Mouse (Mus musculus): Measurements from ENCODE around the gene Apba3. TPM values are rescaled to one million over a fixed set of nuclear protein-coding genes. Genes with fewer than 3 reads are reported as not detected.

Apba3 gene
- 43.8 and 51.5 TPM in 2 replicates for polyA plus RNA-seq (2015; fragmentation: Nextera tagmentation; extraction: Ambion mirVana)

DNA sequence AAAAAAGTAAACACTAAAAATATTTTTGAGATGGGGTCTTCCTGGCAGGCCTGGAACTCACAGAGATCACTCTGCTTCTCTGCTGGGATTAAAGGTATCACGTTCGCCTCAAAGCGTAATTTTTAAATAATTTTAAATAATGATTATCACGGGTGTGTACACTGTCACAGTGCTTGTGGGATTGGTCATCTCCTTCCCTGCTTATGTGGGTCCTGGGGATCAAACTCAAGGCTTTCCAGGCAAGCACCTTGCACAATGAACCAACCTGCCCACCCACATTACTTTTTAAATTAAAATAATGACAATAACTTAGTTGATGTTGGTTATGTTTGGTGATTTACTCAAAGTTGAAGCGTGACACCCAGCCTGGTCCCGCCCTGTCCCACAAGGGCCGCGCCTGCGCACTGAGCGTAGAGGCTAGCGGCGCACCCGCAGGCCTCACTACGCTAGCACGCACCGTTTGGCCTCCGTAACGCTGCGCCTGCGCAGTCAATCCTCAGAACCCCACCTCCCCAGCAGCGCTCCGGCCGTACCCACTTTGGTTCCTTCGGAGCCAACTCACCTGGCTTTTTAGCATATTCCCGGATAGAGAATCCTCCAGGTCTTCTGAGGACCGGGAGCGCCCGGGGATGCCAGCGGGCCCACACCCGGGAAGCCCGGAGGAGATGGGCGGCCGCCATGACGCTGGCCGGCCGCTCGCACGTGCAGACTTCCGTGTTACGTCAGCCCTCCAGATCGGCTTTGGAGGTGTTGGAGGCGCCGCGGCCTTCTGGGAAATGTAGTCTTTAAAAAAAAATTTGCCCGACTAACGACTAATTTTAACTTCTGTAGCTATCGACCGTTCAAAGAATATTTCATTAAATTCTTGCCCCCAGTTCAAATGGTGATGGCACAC is at the start of gene Apba3, which contains the start of gene Mrpl54:
Gene Apba3, plus strand, starts transcription at position 750 of the 895 bp plus-strand sequence.
Gene Mrpl54, minus strand, starts transcription at position 724 of the 895 bp plus-strand sequence.

DNA sequence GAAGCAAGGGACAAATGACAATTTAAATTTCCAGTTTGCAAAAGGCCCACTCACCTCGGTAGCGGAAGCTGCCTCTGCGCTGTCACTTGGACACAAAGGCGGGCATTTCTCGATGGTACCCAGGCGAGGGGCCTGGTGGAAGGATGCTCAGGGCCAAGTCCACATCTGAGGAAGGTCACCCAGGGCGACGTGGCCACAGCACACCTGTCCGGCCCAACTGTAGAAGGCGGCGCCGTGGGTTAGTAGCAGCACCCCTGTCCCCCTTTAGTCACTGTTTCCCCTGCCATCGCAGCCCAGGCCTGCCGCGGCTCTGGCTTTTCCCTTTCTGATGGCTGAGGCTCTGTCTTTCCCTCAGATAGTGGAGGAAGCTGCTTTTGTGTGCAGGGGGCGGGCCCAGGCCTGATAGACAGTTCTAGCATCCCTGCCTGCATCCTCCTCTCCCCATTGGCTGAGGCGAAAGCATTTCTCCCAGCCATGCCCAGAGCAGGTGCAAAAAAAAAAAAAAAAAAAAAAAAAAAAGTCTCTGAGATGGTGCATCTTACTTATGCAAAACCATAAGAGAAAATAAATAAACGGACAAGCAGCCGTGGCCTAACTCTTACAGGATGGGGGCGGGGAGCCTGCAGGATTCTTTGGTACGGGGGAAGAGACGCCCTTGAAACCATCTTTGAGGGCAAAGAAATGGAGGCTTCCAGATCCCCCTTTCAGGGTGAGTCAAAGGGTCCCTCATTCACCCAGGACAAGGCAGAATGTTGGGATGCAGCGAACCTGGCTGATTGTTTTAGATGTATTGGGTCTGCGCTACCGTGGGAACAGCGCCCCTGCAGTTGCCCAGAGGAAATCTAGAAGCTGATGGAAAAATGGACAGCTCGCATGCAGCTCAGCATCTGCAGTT is 36.1 kb upstream of the Apba3 start, which contains the start of gene Atcay:
Gene Atcay, minus strand, starts transcription at position 396 of the 895 bp plus-strand sequence.

DNA sequence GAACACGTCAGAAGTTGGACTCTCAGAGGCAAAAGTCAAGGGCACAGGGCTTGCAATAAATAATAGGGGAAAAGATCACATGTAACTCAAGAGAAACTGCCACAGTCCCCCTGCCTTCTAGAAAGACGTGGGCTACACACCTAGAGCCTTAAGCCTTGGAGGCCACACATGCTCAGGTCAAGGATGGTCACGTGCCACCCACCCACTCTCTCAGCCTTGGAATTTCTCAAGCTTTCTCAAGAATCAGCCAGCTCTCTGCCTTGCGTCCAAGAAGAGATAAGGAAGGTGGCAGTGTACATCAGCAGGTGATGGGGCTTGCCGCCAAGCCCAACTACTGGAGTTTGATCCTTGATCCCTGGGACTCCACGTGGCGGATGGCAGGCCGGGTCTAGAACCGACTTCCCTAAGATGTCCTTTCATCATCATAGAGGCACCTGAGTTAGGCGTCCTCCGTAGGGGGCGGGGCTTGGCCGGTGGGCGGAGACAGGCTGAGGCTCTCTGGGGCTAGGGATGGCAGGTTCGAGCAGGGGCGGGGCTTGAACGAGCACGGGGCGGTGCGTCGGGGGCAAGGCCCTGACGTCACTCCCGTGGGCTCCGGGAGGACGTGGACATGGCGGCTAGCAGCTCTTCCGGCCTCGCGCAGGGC is 34.1 kb upstream of the Apba3 start, which contains the start of gene Zfr2:
Gene Zfr2, plus strand, starts transcription at position 576 of the 646 bp plus-strand sequence.

DNA sequence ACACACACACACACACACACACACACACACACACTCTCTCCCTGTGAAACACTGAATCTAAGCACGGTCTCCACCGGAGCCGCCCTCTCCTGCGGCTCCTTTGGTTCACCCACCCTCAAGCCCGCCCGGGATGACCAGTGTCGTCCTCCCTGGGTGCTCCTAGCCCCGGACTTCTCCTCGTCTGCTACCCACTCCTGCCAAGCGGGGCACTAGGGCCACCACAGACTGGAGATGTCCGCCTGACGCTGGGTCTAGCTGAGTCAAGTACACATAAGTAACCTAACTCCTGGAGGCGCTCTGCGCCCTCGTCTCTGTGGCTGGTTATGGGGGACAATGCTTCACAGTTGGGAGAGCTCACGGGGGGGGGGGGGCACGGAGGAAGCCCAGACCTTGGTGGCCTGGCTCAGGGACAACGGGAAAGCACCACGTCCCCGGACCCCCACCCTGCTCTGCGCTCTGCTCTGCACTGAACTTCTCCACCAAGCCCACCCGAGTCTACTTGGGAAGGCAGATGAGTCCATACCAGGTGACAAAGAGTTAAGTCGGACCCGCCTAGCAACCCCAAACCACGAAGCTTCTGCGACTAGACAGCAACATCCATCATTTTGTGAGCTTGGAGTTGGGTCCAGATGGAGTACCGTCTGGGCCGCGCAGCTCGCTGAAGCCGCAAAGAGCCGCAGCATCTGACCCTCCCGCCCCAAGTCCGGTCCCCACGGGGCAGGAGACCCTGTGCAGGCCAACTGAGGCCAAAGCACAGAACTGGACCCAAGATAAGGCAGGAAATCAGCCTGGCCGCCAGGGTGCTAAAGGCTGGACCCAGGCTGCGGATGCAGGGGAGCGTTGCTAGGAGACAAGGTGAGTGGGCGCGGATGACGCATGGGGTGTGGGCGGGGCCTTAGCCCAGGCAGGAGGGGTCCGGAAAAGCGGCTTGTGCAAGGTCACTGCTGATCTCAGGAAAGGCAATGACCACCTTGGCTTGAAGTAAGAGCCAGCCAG is 14.0 kb upstream of the Apba3 start, which contains the start of gene Matk:
Gene Matk, plus strand, starts transcription at position 512 of the 996 bp plus-strand sequence.

DNA sequence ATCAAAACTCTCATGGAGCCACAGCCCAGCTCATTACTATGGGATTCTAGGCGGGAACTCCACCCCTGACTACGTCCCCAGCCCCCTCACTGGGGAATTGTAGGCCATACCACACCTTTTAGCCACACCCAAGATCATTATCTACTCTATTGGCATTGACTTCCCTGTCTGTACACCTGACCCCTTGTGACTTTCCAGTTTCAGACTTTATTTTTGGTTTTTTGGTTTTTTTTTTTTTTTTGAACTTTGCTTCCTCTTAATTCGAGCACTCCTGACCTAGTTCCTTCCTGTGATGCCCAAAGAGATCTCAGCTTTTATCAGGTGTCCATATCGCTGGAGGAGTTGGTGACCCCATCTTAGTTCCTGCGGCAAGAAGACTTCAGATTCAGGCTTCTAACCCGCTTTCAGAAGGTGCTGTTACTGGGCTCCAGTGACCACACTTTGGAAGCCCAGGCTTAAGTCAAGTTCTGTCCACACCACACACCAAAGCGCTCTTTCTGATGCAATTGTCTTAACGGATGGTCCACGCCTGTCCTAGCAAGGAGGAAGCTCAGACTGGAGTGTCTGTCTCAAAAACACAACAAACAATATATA is 24.8 kb downstream of the Apba3 start, which contains the start of gene Tjp3:
Gene Tjp3, minus strand, starts transcription at position 71 of the 594 bp plus-strand sequence.

DNA sequence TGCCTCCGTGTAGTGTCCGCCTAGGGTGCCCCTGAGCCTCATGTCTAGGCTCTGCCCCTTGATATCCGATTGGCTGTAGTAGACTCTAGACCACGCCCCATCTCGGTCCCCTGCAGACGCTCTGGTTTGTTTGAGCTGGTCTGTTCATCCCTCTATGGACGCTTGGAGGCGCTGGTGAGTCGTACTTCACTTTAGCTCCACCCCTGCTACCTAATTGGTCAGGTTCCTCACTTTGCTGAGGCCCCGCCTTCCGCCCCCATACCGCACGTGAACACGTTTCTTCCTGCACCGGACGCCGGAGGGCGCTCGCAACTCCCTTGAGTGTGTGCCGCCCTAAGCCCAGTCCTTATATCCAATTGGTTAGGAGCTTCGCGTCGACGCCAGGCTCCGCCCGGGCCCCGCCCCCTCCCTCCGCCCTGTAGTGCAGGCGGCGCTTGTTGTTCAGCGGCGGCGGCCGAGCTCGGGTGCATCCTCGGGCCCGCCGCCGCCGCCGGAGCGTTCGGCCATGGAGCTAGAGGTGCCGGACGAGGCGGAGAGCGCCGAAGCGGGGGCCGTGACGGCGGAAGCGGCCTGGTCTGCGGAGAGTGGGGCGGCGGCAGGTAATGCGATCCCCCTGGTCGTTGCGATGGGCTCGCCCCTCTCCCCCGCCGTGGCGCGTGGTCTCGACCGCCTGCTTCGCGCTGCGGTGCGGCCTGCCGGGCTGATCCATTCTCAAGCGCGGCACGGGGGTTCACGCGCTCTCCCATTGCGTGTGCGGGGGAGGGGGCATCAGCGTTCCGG is 26.0 kb downstream of the Apba3 start, which contains the start of gene Pip5k1c:
Gene Pip5k1c, plus strand, starts transcription at position 410 of the 780 bp plus-strand sequence.

DNA sequence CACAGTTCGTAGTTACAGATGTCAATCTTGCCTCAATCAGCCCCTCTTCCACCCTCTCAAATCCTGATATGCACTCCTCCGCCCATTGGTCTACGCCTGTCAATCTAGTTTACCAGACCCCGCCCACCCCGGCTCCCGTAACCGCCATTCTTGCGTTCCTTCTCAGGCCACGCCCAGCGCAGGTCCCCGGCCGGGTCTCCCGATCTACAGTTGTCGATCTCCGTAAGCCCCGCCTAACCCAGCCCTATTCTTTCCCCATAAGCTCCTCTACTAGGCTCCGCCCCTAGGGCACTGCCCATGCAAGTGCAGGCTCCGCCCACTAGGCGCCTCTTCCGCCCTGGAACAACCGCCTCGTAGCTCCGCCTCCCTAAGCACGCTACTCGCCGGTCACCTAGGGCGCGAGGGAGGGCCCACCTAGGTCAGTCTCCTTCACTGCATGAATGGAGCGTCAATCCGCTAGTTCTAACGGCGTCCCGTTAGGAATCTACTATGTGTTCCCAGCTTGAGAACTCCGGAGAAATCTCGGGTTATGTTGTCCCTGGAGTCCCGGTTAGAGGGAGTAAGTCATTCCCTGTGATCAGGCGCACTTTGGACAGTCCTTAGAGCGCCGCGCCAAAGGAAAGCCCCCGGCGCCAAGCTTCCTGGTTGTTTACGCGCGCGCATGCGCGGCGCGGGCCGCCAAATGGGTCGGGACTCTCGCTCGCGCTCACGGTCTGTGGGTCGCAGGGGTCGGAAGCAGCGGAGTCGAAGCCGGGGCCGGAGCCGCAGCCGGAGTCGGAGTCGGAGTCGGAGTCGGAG is 54.0 kb downstream of the Apba3 start, which contains the start of gene Cactin:
Gene Cactin, plus strand, starts transcription at position 554 of the 798 bp plus-strand sequence.

Small RNA genes lying within 50 kb of the gene (microRNA-seq; reads per million reads assigned to microRNA genes)
- gene Mir3057: 6.2 reads per million, percentile 13 among the genes with 10 or more reads in this experiment

Other genes with a start within 250 kb of the Apba3 start
- not detected in 2 replicates for gene Diras1, start 241.3 kb upstream of the Apba3 start, polyA plus RNA-seq (2015; fragmentation: Nextera tagmentation; extraction: Ambion mirVana)
- gene Slc39a3, start 229.5 kb upstream of the Apba3 start, polyA plus RNA-seq (2015; fragmentation: Nextera tagmentation; extraction: Ambion mirVana): 12.7 and 15.3 TPM in 2 replicates
- 90.7 and 98.9 TPM in 2 replicates for gene Sgta, start 206.8 kb upstream of the Apba3 start, polyA plus RNA-seq (2015; fragmentation: Nextera tagmentation; extraction: Ambion mirVana)
- gene Thop1, start 196.9 kb upstream of the Apba3 start, polyA plus RNA-seq (2015; fragmentation: Nextera tagmentation; extraction: Ambion mirVana): 18.4 and 19.0 TPM in 2 replicates
- 0.74 and 1.0 TPM in 2 replicates for gene Creb3l3, start 168.1 kb upstream of the Apba3 start, polyA plus RNA-seq (2015; fragmentation: Nextera tagmentation; extraction: Ambion mirVana)
- gene Map2k2, start 161.0 kb upstream of the Apba3 start, polyA plus RNA-seq (2015; fragmentation: Nextera tagmentation; extraction: Ambion mirVana): 118 and 119 TPM in 2 replicates
- 45.5 and 48.9 TPM in 2 replicates for gene Zbtb7a, start 131.7 kb upstream of the Apba3 start, polyA plus RNA-seq (2015; fragmentation: Nextera tagmentation; extraction: Ambion mirVana)
- gene Pias4, start 99.0 kb upstream of the Apba3 start, polyA plus RNA-seq (2015; fragmentation: Nextera tagmentation; extraction: Ambion mirVana): 19.0 and 21.1 TPM in 2 replicates
- 446 and 467 TPM in 2 replicates for gene Eef2, start 90.3 kb upstream of the Apba3 start, polyA plus RNA-seq (2015; fragmentation: Nextera tagmentation; extraction: Ambion mirVana)
- gene Dapk3, start 84.0 kb upstream of the Apba3 start, polyA plus RNA-seq (2015; fragmentation: Nextera tagmentation; extraction: Ambion mirVana): 54.2 and 57.0 TPM in 2 replicates
- 0.12 and 0.23 TPM in 2 replicates for gene 4930442H23Rik, start 83.1 kb upstream of the Apba3 start, polyA plus RNA-seq (2015; fragmentation: Nextera tagmentation; extraction: Ambion mirVana)
- 0.31 and 0.40 TPM in 2 replicates for gene Nmrk2, start 64.9 kb upstream of the Apba3 start, polyA plus RNA-seq (2015; fragmentation: Nextera tagmentation; extraction: Ambion mirVana)
- gene Atcay, start 36.1 kb upstream of the Apba3 start, polyA plus RNA-seq (2015; fragmentation: Nextera tagmentation; extraction: Ambion mirVana): 0.08 and 0.18 TPM in 2 replicates
- 3.7 and 4.1 TPM in 2 replicates for gene Zfr2, start 33.8 kb upstream of the Apba3 start, polyA plus RNA-seq (2015; fragmentation: Nextera tagmentation; extraction: Ambion mirVana)
- 0.53 and 0.67 TPM in 2 replicates for gene Matk, start 14.0 kb upstream of the Apba3 start, polyA plus RNA-seq (2015; fragmentation: Nextera tagmentation; extraction: Ambion mirVana)
- 227 and 233 TPM in 2 replicates for gene Mrpl54, start within 50 bp of the Apba3 start, polyA plus RNA-seq (2015; fragmentation: Nextera tagmentation; extraction: Ambion mirVana)
- 12.6 and 14.9 TPM in 2 replicates for gene Tjp3, start 24.6 kb downstream of the Apba3 start, polyA plus RNA-seq (2015; fragmentation: Nextera tagmentation; extraction: Ambion mirVana)
- 31.1 and 32.7 TPM in 2 replicates for gene Pip5k1c, start 26.0 kb downstream of the Apba3 start, polyA plus RNA-seq (2015; fragmentation: Nextera tagmentation; extraction: Ambion mirVana)
- gene Cactin, start 54.1 kb downstream of the Apba3 start, polyA plus RNA-seq (2015; fragmentation: Nextera tagmentation; extraction: Ambion mirVana): 18.1 and 20.3 TPM in 2 replicates
- gene Tbxa2r, start 61.8 kb downstream of the Apba3 start, polyA plus RNA-seq (2015; fragmentation: Nextera tagmentation; extraction: Ambion mirVana): 28.6 and 36.1 TPM in 2 replicates
- 0.65 and 0.87 TPM in 2 replicates for gene Gipc3, start 76.3 kb downstream of the Apba3 start, polyA plus RNA-seq (2015; fragmentation: Nextera tagmentation; extraction: Ambion mirVana)
- 67.4 and 70.3 TPM in 2 replicates for gene Hmg20b, start 83.5 kb downstream of the Apba3 start, polyA plus RNA-seq (2015; fragmentation: Nextera tagmentation; extraction: Ambion mirVana)
- 12.5 and 12.6 TPM in 2 replicates for gene Mfsd12, start 90.5 kb downstream of the Apba3 start, polyA plus RNA-seq (2015; fragmentation: Nextera tagmentation; extraction: Ambion mirVana)
- 1.5 and 1.8 TPM in 2 replicates for gene 4930404N11Rik, start 98.9 kb downstream of the Apba3 start, polyA plus RNA-seq (2015; fragmentation: Nextera tagmentation; extraction: Ambion mirVana)
- 35.5 and 38.2 TPM in 2 replicates for gene Fzr1, start 111.6 kb downstream of the Apba3 start, polyA plus RNA-seq (2015; fragmentation: Nextera tagmentation; extraction: Ambion mirVana)
- gene Dohh, start 117.5 kb downstream of the Apba3 start, polyA plus RNA-seq (2015; fragmentation: Nextera tagmentation; extraction: Ambion mirVana): 67.0 and 71.2 TPM in 2 replicates
- gene Gm48551, start 117.5 kb downstream of the Apba3 start, polyA plus RNA-seq (2015; fragmentation: Nextera tagmentation; extraction: Ambion mirVana): 1.6 and 2.1 TPM in 2 replicates
- gene Gm48552, start 122.0 kb downstream of the Apba3 start, polyA plus RNA-seq (2015; fragmentation: Nextera tagmentation; extraction: Ambion mirVana): 0.42 and 0.73 TPM in 2 replicates
- gene Smim24, start 126.1 kb downstream of the Apba3 start, polyA plus RNA-seq (2015; fragmentation: Nextera tagmentation; extraction: Ambion mirVana): 1.7 and 2.0 TPM in 2 replicates
- 69.4 and 71.2 TPM in 2 replicates for gene Nfic, start 188.7 kb downstream of the Apba3 start, polyA plus RNA-seq (2015; fragmentation: Nextera tagmentation; extraction: Ambion mirVana)
- 0.12 and 0.18 TPM in 2 replicates for gene Celf5, start 215.7 kb downstream of the Apba3 start, polyA plus RNA-seq (2015; fragmentation: Nextera tagmentation; extraction: Ambion mirVana)
- 49.9 and 50.1 TPM in 2 replicates for gene Ncln, start 229.4 kb downstream of the Apba3 start, polyA plus RNA-seq (2015; fragmentation: Nextera tagmentation; extraction: Ambion mirVana)
- 0.20 and 0.71 TPM in 2 replicates for gene S1pr4, start 233.2 kb downstream of the Apba3 start, polyA plus RNA-seq (2015; fragmentation: Nextera tagmentation; extraction: Ambion mirVana)

Data from urinary bladder, postnatal 0 days (tissue).